Mouse (Mus musculus) megakaryocyte, embryonic 14.5 days (primary cell): ENCODE measurements around the gene Nsl1.

Experiments used
- FLI1 ChIP-seq: IDR thresholded peaks from 2 replicates; pipeline ENCODE4 v1.6.1; 2012; ENCODE audit warnings: low read length, inconsistent platforms, mixed read lengths
- GATA1 ChIP-seq: IDR thresholded peaks from 3 replicates; pipeline ENCODE4 v1.6.1; 2012; ENCODE audit warnings: mixed read lengths, low read length, inconsistent platforms, borderline replicate concordance

- TF ChIP-seq GATA1 (no peak), FLI1 (no peak)
Measured at GRCm38 (mm10) chr1:191105246-191105645, 42.4 kb downstream of the Nsl1 start.
